In genomic region chr17:10441501-10442111, GRCm38 (mm10) we compare ENCODE assay signal across 9 mouse cellular contexts.
DNase-seq lines count a peak whose midpoint lies in the region; ATAC-seq and TF ChIP-seq lines count a peak whose summit lies in the region.
"Had no signal": no experiment of that assay in that cellular context is flagged by ENCODE, and none has a peak within 500 bp of the region (broad histone marks: within the 10 kb centered on the region; RNA-seq: fewer than 3 reads in every experiment).

No protein-coding gene starts in this region.

- WGBS in forebrain, embryonic 15.5 days, result 8% methylated on average over 16 of the region's 16 CpGs

- H3K9ac ChIP-seq in forebrain, embryonic 15.5 days (replicated peaks), result no peak overlapping the region
- H3K9ac ChIP-seq: limb, embryonic 13.5 days had no signal

- H3K9me3 ChIP-seq in forebrain, embryonic 15.5 days, result no peaks in the 10 kb centered on the region
- H3K9me3 ChIP-seq: limb, embryonic 13.5 days had no signal

- H3K4me2 ChIP-seq in forebrain, embryonic 15.5 days (replicated peaks), result peak overlapping the region; percentile 20
- H3K4me2 ChIP-seq: limb, embryonic 13.5 days had no signal

- no peaks in the 10 kb centered on the region for H3K36me3 ChIP-seq in forebrain, embryonic 15.5 days
- H3K36me3 ChIP-seq: limb, embryonic 13.5 days had no signal

- DNase-seq in left cerebral cortex, adult 2 months (ENCODE audit: extremely low spot score in 1 of 2, low spot score in 2 of 2), result no peak
- no peak for DNase-seq in left cerebral cortex, postnatal 36 days (ENCODE audit: low spot score in 2 of 2)
- peak; percentile 59 for DNase-seq in brain, embryonic 18.5 days (ENCODE audit: low read depth, low spot score)
- peak; percentile 29 for DNase-seq in neural tube, embryonic 10.5 days (ENCODE audit: extremely low spot score, low spot score)
- DNase-seq in urinary bladder, postnatal 25 days (ENCODE audit: low spot score), result no peak
- DNase-seq in adrenal gland, postnatal 25 days, result no peak
- no peak for DNase-seq in adrenal gland, postnatal 14 days

- peak overlapping the region; percentile 62 for H3K27ac ChIP-seq in left cerebral cortex, adult 2 months
- peak overlapping the region; percentile 68 for H3K27ac ChIP-seq in forebrain, embryonic 15.5 days (replicated peaks)
- H3K27ac ChIP-seq: limb, embryonic 13.5 days had no signal

- no peak for TF ChIP-seq CTCF in left cerebral cortex, adult 2 months (IDR thresholded peaks at IDR 0.05)

- peak; percentile 96 for ATAC-seq in forebrain, embryonic 15.5 days (replicated peaks)

- H3K27me3 ChIP-seq in forebrain, embryonic 15.5 days, result no peaks in the 10 kb centered on the region
- H3K27me3 ChIP-seq: limb, embryonic 13.5 days had no signal

- intact Hi-C loops in left cerebral cortex, adult 2 months (cut with DNase I), result no loop called here
- intact Hi-C loops in left cerebral cortex, postnatal 36 days (cut with DNase I), result no loop called here

- peaks cover 23% of the 10 kb centered on the region for H3K4me1 ChIP-seq in forebrain, embryonic 15.5 days

- no peak overlapping the region for H3K4me3 ChIP-seq in left cerebral cortex, adult 2 months
- H3K4me3 ChIP-seq in forebrain, embryonic 15.5 days, result no peak overlapping the region
- H3K4me3 ChIP-seq: limb, embryonic 13.5 days had no signal

Comparison
In these comparisons a context has a peak if more than half of its experiments do, and no peak if none do; other contexts are left out.
1. DNase-seq: peak in brain, embryonic 18.5 days (single experiment) and neural tube, embryonic 10.5 days (single experiment); none in left cerebral cortex, adult 2 months (0 of 2), left cerebral cortex, postnatal 36 days (0 of 2), urinary bladder, postnatal 25 days (single experiment), adrenal gland, postnatal 25 days (single experiment) and adrenal gland, postnatal 14 days (single experiment).